ENCODE assay signal across 12 mouse cellular contexts in genomic region chr4:72469236-72469875, GRCm38 (mm10).
DNase-seq lines count a peak whose midpoint lies in the region; ATAC-seq and TF ChIP-seq lines count a peak whose summit lies in the region.
"Had no signal": no experiment of that assay in that cellular context is flagged by ENCODE, and none has a peak within 500 bp of the region (broad histone marks: within the 10 kb centered on the region; RNA-seq: fewer than 3 reads in every experiment).

No protein-coding gene starts in this region.

- H3K4me2 ChIP-seq in liver, embryonic 11.5 days: no peak overlapping the region
- H3K4me2 ChIP-seq: forebrain, embryonic 13.5 days; heart, embryonic 13.5 days had no signal

- H3K27me3 ChIP-seq in liver, embryonic 11.5 days (replicated peaks; ENCODE audit: control insufficient read depth, insufficient read depth, low read length): no peaks in the 10 kb centered on the region
- H3K27me3 ChIP-seq: forebrain, embryonic 13.5 days; heart, embryonic 13.5 days; Patski had no signal

- no peak overlapping the region for H3K27ac ChIP-seq in left cerebral cortex, adult 2 months
- no peak overlapping the region for H3K27ac ChIP-seq in liver, embryonic 11.5 days (ENCODE audit: low read depth, low read length)
- H3K27ac ChIP-seq: forebrain, embryonic 13.5 days; heart, embryonic 13.5 days had no signal

- H3K36me3 ChIP-seq in liver, embryonic 11.5 days (ENCODE audit: control insufficient read depth, insufficient read depth, low read length): no peaks in the 10 kb centered on the region
- H3K36me3 ChIP-seq: heart, embryonic 13.5 days had no signal

- no peak for ATAC-seq in liver, embryonic 11.5 days (replicated peaks; ENCODE audit: low FRiP score)
- ATAC-seq: forebrain, embryonic 13.5 days; Patski had no signal

- intact Hi-C loops in left cerebral cortex, postnatal 4 days (cut with DNase I): no loop called here
- intact Hi-C loops in left cerebral cortex, adult 2 months (cut with DNase I): no loop called here

- peak; percentile 2 to 17 for DNase-seq in frontal cortex, postnatal 36 days (ENCODE audit: low spot score in 2 of 2)
- DNase-seq in frontal cortex, postnatal 10 days (ENCODE audit: low spot score in 2 of 2): no peak
- DNase-seq in left cerebral cortex, postnatal 4 days: peak; percentile 46
- DNase-seq in left cerebral cortex, adult 2 months (ENCODE audit: extremely low spot score in 1 of 2, low spot score in 2 of 2): no peak
- peak; percentile 6 for DNase-seq in cerebellum, adult 8-10 months
- peak; percentile 1 for DNase-seq in lung, postnatal 14 days
- DNase-seq in embryo, embryonic 10.5 days (ENCODE audit: low spot score): no peak
- no peak for DNase-seq in liver, embryonic 11.5 days (ENCODE audit: low spot score)
- DNase-seq: adrenal gland, adult 8-10 months had no signal

- H3K9ac ChIP-seq in liver, embryonic 11.5 days (ENCODE audit: low read depth, low read length): no peak overlapping the region
- H3K9ac ChIP-seq: forebrain, embryonic 13.5 days; heart, embryonic 13.5 days had no signal

- H3K9me3 ChIP-seq in liver, embryonic 11.5 days (ENCODE audit: control insufficient read depth, low read length): no peaks in the 10 kb centered on the region
- H3K9me3 ChIP-seq: forebrain, embryonic 13.5 days; heart, embryonic 13.5 days had no signal

- TF ChIP-seq CTCF in left cerebral cortex, adult 2 months (IDR thresholded peaks at IDR 0.05): no peak

- 74% methylated on average over 1 of the region's 1 CpGs for WGBS in liver, embryonic 11.5 days

- no peak overlapping the region for H3K4me3 ChIP-seq in left cerebral cortex, adult 2 months
- no peak overlapping the region for H3K4me3 ChIP-seq in liver, embryonic 11.5 days (ENCODE audit: low read depth, low read length)
- H3K4me3 ChIP-seq: forebrain, embryonic 13.5 days; heart, embryonic 13.5 days had no signal

- H3K4me1 ChIP-seq in liver, embryonic 11.5 days (replicated peaks; ENCODE audit: control insufficient read depth, insufficient read depth, low read length): no peaks in the 10 kb centered on the region
- H3K4me1 ChIP-seq: forebrain, embryonic 13.5 days; heart, embryonic 13.5 days had no signal

Comparison
In these comparisons a context has a peak if more than half of its experiments do, and no peak if none do; other contexts are left out.
1. DNase-seq: peak in frontal cortex, postnatal 36 days (2 of 2), left cerebral cortex, postnatal 4 days (single experiment), cerebellum, adult 8-10 months (single experiment) and lung, postnatal 14 days (single experiment); none in frontal cortex, postnatal 10 days (0 of 2), left cerebral cortex, adult 2 months (0 of 2), embryo, embryonic 10.5 days (single experiment) and liver, embryonic 11.5 days (single experiment).